Mouse (Mus musculus) ovary, adult 18-20 months (tissue): ENCODE results near the gene Rwdd2b.

Source experiments
- DNase-seq: peaks from one replicate; pipeline ENCODE4 v3.0.0; 2022; ENCODE audit warnings: low spot score, mixed read lengths

Rwdd2b gene

DNA sequence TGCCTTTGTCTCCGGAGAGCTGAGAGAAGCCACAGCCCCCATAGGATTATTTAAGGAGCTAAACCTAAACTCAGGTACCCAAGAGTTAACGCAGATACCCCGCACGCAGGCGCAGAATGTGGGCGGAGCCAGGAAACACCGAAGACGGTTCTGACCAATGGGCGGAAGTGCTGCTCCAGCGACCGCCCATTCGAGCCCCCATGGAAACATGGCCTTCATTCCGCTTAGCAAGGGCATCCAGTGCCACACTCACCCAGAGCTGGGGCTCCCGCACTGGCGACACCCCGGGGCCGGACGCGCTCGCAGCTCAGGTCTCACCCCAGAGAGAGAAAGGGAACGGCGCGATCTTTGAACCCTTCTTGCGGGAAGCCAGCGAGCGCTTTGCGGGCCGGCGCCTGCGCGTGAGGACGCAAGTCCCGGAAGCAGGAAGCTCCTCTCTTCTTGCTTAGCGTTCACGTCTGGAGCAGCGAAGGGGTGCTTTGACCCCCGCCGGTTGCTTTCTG is at the start of gene Rwdd2b:
TSS of gene Rwdd2b (minus strand) at position 390 of the 503 bp plus-strand sequence.
- DNase-seq = peak; percentile 87

DNA sequence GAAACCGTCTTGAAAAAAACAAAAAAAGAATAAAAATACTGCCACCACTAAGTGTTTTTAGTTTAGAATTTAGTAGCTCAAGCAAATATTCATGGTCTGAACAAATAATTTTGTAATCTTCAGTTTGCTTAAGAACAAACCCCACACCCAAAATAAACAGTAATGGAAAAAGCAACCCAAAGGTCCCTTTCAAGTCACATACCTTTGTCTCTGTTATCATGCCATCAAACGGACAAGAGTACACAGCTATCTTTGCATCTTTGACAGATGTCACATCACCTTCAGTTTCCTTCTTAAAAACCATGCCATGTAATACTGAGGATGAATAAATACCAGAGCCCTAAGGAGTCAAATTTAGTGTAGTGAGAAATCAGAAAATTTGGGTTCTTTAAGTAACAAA is 48.2 kb upstream of the Rwdd2b start:
- no peak for DNase-seq

DNA sequence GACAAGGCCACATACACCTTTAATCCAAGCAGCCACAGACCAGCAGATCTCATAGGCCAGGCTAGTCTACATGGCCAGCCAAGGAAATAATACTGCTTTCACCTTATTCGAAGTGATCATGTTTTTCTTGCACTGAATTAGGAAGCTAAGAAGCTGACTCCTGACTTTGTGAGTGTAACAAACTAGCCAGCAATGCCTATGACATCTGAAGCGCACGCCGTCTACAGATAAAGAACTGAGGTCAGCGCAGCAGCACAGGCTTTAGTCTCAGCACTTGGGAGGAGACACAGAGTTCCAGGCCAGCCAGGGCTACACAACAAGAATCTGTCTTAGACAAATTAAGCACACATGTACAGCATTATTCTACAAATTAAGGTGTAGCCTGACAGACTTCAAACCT is 46.4 kb upstream of the Rwdd2b start:
- DNase-seq = no peak

DNA sequence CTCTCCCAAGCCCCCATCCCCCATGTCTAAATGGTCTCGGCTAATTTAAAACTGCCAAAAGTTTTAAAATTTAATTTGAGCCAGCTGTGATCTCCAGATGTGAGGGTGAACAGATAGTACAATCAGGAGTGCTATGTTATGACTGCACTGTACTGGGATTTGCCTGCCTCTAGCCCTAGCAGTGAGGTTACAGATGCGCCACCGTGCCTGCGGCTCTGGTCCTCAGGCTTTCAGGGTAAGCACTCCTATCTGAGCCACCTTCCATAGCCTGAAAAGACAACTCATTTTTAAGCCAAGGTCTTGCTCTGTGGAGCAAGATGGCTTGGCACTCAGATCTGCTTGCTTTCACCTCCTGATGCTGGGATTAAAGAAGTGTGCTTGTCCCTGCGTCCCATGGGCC is 44.0 kb upstream of the Rwdd2b start:
- no peak for DNase-seq

DNA sequence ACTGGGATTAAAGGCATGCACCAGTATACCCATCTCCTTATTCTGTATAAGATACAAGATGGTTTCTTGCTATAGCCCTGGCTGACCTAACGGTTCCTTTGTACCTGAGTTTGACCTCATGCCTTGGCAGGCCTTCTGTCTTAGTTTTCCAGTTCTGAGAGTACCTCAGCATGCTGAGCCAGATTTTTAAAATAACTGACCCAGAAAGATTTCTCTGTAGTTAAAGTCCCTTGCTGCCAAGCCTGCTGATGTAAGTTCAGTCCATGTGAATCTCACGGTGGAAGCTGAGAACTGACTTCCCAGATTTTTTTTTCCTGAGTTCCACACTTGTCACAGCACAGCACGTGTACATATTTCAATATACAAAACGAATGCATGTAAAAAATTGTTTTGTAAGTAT is 30.2 kb upstream of the Rwdd2b start:
- no peak for DNase-seq

DNA sequence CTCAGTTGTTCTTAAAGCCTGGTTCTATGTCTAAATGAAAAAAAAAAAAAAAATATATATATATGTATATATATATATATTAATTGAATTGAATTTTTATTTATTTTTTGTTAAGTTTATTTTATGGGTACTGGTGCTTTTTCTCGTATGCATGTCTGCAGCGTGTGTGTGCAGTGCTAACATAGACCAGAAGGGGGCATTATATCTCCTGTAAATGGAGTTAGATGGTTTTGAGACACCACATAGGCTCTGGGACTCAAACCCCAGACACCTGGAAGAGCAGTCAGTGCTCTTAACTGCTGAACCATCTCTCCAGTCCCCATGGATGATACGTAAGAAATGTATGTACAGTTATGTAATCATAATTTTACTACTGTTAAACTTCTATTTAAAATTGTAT is 18.4 kb upstream of the Rwdd2b start:
- DNase-seq = no peak

DNA sequence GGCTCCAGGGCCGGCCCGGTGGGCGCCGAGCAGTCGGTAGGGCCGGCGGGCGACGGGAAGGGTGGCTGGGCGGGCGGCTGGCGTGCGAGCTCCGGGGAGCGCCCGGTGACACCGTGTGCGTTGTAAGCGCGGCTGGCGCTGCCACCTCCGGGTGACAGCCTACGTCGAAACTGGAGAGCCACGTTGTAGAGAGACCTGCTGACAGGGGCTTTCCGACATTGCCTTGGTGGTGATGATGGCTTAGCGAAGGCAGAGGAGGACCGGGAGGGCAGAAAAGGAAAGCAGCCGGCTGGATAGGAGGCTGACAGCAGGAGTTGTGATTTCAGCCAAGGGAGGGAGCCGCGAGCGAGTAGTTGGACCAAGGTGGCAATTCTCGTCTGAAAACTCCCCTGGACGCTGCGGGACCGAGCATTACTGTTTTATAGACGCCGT is 14.8 kb upstream of the Rwdd2b start:
- no peak for DNase-seq

DNA sequence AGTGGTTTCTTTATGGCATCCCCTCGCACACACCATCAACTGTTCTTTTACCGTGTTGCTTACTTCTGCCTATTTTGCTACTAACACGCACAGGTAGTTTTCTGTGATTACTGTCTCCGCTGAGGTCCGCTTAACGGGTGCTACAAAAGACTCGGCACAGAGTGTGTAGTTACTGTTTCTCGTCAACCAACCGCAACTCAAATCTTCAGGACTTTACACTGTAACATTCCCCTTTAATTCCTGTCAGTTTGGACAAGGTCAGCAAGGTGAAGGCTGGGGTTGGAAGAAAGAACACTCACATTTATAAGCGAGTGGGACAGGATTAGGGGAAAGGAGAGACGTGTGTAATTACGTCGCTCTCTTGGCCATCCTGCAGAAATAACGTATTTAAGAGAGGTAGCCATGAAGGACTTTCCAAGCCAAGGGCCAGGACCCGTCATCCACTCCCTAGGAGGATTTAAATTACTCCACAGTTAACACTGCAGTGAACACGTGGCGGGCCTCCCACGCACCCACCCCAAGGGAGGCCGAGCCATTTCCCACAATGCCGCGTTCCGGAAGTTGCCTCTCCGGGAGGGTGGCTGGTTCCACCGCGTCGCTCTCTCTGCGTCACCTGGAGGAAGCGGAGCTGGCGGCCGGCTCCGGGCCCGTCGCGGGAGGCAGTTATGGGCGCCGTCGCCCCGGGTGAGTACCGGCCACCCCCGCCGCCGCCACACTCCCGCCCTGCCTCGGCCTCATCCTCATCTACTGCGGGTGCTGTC is 14.2 kb upstream of the Rwdd2b start, which contains the start of gene Usp16:
TSS of gene Usp16 (plus strand) at position 285 of the 761 bp plus-strand sequence.
- peak; percentile 87 for DNase-seq

DNA sequence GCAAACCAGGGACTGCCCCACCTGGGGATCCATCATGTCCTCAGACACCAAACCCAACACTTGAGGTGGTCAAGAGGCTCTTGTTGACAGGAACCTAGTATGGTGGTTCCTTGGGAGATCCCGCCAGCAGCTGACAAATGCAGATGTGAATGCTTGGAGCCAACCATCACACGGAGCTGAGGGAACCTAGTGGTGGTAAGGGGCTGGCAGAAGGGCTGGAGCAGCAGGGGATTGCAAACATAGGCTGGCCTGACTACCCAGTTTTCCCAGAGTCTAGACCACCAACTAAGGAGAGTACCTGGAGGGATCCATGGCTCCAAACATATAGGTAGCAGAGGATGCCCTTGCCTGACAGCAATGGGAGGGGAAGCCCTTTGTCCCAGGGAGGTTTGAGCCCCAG is 12.9 kb upstream of the Rwdd2b start:
- no peak for DNase-seq

DNA sequence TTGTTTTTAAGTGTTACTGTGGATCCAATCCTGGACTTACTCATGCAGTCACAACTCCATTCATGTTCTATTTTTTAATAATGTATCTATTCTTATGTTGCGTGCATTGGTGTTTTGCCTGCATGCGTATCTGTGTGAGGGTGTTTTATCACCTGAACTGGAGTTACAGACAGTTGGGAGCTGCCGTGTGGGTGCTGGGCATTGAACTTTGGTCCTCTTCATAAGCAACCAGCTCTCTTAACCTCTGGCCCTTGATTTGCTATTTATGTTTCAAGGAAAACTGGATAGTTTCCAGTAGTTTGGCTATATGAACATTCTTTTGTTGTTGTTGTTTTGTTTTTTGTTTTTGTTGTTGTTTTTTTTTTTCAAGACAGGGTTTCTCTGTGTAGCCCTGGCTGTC is 5.2 kb upstream of the Rwdd2b start:
- no peak for DNase-seq

DNA sequence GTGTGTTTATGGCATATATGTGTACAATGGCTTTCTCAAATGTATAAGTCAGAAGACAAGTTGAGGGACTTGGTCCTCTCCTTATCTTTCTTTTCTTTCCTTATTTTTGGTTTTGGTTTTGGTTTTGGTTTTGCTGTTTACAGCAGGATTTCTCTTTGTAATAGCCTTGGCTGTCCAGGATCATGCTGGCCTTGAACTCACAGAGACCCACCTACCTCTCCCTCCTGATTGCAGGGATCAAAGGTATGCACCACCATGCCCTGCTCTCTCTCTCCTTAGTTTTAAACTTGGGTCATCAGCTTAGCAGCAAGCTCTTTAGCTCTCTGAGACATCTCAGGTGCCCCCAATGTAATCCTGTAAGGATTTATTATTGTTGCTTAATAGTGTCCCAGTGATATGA is 4.7 kb upstream of the Rwdd2b start:
- no peak for DNase-seq

DNA sequence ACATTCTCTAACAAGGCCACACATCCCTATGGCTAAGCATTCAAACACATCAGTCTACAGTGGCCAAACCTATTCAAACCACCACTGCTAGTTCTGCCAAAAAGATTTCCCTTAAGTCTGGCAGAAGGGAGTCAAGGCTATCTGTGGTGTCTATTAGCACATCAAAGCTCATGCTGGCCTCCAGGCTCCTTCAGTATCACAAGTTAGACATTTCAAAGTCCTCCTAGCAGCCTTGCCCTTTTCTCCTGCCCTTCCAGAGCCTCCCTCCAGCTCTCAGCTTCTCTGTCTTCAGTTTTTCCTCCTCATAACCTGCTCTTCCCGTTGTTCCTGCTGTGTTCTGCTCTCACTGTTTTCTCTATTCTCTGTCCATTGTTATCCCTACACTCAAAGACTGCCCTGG is 3.7 kb upstream of the Rwdd2b start:
- DNase-seq = no peak

DNA sequence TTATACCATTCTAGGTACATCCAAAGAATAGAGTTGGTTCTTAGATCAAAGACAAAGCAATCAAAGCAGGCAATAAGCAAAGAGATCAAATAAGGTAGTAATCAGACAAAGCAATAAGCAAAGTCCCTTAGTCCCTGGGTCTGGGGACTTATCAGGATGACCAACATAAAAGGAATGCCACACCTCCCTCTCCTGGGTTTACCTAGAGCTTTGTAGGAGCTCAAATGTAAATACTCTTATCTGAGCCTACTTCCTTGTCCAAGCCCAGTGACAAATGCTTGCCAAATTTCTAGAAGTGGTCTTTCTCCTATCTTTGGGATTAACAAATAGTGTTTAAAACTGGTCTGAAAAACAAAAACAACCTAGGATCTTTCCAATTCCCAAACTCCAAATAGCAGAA is 2.9 kb upstream of the Rwdd2b start:
- no peak for DNase-seq

DNA sequence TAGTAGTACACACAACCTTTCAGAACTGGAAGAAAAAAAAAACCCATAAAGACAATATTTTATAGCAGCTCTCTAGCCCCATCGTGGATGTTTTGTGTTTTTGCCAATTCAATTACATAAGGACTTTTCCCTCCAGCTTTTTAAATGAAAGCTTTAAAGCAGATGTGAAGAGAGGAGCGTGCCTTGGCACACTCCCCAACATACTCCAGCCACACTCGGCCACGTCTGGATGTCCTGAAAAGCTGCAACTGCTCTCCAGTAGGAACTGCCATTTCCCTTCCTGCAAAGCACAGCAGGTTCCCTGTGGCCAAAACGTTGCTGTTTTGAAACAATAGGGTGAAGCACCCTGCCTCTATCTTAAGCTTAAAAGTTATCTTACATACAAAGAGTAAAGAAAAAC is 1.9 kb upstream of the Rwdd2b start:
- DNase-seq = no peak

DNA sequence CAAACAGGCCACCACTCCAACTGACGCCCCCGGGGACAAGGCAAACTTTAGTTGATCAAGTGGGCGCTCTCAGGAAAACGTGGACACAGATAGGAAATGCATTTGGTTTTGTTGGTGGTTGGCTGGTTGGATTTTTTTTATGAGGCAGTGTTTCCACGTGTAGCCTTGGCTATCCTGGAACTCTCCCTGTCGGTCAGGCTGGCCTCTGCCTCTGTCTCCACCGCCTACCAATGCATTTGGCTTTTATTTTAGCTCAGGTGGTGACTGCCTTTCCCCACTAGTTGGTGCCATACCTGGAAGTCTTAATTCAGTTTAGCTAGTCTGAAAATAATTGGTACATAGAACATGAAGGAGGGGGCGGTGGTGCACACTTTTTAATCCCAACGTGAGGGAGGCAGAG is 716 bp upstream of the Rwdd2b start:
- DNase-seq = no peak

DNA sequence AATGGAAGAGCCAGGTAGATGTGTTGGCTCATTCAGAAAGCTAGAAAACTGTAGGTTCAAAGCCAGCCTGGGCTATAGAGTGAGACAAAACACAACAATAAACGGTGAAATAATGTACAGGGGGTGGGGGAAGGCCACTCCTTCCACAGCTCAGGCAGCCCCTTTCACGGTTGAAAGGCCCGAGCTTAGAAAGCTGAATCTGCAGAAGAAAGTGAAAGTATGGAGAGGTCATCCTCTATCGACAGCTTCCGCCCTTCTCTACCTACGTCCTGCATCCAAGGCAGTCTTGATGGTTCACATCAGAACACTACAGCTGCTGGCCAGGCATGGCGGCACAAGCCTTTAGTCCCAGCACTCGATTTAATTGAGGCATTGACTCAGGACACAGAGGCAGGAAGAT is 1.7 kb downstream of the Rwdd2b start:
- no peak for DNase-seq

DNA sequence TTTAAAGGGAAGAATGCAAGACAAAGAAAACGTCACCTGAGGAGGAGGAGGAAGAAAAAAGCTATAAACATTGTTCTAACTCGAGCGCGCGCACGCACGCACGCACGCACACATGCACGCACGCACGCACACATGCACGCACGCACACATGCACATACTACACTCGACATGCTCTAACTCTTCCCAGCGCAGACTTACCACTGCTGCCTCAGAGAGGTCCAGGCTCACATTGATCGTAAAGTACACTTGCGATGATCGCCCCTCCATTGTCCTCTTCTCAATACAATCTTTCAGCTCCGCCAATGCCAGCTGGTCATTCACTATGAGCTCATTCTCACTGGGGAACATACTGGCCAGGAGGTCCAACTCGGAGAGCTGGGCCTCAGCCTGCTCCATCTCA is 3.3 kb downstream of the Rwdd2b start:
- DNase-seq = no peak

DNA sequence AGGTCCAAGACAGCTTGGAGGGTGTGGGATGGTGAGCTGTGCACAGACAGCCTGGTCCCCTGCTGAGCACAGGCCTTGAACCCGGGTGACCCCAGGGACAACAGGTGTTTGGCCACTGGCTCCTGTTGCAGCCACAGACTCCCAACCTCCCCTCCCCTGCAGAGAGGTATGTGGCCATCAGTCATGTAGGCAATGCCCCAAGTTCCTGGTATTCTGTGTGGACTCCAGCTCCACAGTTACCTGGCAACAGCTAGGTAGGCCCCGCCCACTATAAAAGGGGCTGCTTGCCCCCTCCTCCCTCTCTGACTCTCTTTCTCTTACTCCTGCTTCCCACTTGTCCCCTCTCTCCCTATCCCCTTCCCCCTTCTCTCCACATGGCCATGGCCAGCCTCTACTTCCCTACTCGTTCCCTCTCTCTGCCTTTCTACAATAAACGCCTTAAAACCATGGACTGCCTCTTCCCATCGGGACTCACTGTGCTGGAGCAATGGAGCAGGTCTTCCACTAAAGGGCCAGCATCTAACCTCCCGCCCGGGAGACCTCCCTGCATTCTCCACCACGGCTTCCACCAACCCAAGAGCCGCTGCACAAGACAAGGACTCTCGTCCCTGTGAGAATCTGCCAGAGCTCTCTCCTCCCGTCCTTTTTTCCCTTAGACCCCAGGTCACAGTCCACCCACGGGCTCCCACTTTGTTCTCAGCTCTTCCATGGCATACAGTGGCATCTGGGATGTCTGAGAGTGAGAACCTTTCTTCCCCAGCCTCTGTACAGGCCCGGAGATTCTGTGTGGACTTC is 4.8 kb downstream of the Rwdd2b start:
- no peak for DNase-seq

DNA sequence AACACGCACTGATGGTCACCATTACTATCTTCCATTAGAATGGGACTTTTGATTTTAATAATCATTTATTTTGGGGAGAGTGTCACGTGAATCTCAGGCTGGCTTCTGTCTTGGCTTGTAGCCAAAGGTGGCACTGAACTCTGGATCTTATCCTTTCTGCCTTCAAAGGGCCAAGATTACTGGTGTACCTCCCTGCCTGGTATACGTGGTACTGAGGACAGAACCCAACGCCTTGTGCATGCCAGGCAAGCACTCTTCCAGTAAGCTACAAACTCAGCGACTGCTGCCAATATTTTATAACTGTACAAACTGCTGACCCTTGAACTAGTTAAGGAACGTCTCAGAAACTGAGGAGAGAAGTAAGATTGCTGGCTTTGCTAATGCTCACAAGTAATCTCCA is 5.4 kb downstream of the Rwdd2b start:
- DNase-seq = no peak

DNA sequence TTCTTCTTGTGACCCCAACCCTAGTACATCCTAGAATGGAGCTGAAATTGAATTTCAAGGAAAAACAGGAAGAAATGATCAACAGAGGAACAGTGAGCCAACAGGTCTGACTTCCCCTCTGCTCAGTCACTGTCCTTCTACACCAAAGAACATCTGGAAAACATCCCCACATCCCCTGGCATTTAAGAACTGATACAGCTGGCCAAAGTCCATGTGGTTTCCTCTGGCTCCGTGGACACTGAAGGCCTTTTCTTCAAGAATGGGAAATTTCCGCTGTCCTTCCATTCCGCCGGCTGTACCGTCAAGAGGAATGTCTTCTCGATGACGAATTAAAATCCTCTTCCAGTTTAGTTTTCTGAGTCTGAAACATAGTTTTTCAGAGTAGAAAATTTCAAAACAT is 6.1 kb downstream of the Rwdd2b start:
- no peak for DNase-seq

DNA sequence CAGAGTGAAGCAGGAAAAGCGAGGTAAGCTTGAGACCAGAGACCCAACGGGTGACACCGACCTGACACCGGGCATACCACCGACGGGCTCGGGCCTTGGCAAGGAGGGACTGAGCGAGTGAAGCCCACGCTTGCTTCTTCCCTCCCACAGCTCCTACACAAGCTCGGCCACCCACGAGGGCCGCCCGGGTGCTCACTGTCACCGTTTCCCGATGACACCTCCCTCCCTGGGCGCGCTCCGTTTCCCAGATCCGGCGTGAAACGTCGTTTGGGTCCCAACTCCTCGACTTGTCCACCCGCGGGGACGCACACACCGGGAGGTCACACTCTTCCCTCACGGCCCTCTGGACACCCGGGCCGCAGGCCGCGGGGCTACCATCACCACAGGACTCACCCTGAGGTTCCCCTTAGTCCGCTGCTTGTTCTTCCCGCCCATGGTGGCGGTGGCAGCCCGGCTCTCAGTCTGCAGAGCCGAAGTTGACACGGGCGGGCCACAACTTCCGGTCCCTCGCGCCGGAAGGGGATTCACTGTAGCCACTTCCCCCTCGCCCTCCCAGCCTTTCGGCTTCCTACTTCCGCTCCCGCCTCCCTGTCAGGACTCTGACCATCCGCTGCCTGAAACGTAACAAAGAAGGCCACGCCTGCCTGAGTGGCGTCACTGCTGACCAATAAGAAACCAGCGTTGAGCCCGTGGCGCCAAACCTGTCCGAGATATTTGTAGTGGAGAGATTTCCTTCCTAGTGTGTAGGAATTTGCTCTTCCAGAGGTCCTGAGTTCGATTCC is 8.1 kb downstream of the Rwdd2b start, which contains the start of gene Ltn1:
TSS of gene Ltn1 (minus strand) at position 580 of the 782 bp plus-strand sequence.
- peak; percentile 97 for DNase-seq

DNA sequence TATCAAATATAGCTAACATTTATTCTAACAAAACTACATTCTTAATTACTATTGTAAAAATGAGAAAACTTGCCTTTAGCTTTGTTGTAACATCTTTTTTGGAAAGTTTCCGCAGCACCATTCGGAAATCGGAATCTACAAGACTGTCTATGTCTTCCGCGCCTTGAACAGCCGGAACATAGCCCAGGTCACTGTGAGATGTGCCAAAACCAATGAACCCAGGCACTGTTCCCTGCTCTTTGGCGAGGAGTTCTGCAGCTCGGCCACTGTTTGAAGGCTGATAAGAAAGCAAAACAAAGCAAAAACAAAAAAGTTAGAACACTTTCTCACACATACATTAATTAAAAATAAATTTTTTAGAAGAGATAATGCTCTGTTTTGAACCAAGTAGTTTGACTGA is 12.9 kb downstream of the Rwdd2b start:
- no peak for DNase-seq
